Mouse (Mus musculus): ENCODE measurements around the gene Kcnt1. TPM values are rescaled to one million over a fixed set of nuclear protein-coding genes. Genes with fewer than 3 reads are reported as not detected.

The Kcnt1 gene
- total and polyA plus RNA-seq, 3 experiments: 0.04 TPM; not detected in 2

GRCm38 (mm10) chr2:25918408-25918807, 54.9 kb downstream of the Kcnt1 start:
- Histone ChIP-seq H3K27me3 (replicated peaks) (no peaks in the 10 kb centered on the region), H3K4me1 (ENCODE audit: control insufficient read depth in 1 of 2, insufficient read depth in 2 of 2) (peaks cover 0 to 11% of the 10 kb centered on the region in 2 experiments; a peak in 2 of 4 replicates), H3K9ac (ENCODE audit: insufficient read depth, low read depth) (no peak overlapping the region), H3K27ac (ENCODE audit: insufficient read depth, low read depth) (no peak overlapping the region), H3K9me3 (replicated peaks; ENCODE audit: low read length) (no peaks in the 10 kb centered on the region), H3K79me2 (replicated peaks; ENCODE audit: control insufficient read depth, extremely low read depth, insufficient read depth, poor library complexity, severe bottlenecking) (no peaks in the 10 kb centered on the region), H3K36me3 (replicated peaks in 1 of 2; ENCODE audit: control insufficient read depth in 1 of 2, insufficient read depth in 1 of 2, low read length in 1 of 2) (peaks cover 0 to 3% of the 10 kb centered on the region in 2 experiments), H3K4me3 (replicated peaks in 1 of 3; ENCODE audit: low read depth in 2 of 3, low read length in 2 of 3, poor library complexity in 1 of 3) (no peak overlapping the region), H3K4me2 (ENCODE audit: insufficient read depth, low read depth, poor library complexity, severe bottlenecking) (no peak overlapping the region)
- no peak for TF ChIP-seq MYC (IDR thresholded peaks at IDR 0.05; ENCODE audit: low read depth, low read length)
- dilution Hi-C loops (cut with MboI; ENCODE audit: extremely low pct_ligation_motif_present, extremely low pct_unique_long_range_greater_than_20kb, low sequenced_read_pairs): no loop called here
- DNase-seq (ENCODE audit: extremely low read depth): no peak
- in situ Hi-C loops (cut with MboI; ENCODE audit: low pct_ligation_motif_present, low pct_unique_long_range_greater_than_20kb, low sequenced_read_pairs): no loop called here

- dilution Hi-C loops (cut with MboI; ENCODE audit: extremely low pct_ligation_motif_present, extremely low pct_unique_long_range_greater_than_20kb, low sequenced_read_pairs): no loop called here
- in situ Hi-C loops (cut with MboI; ENCODE audit: low pct_ligation_motif_present, low pct_unique_long_range_greater_than_20kb, low sequenced_read_pairs): no loop called here
- Histone ChIP-seq H3K9ac (ENCODE audit: insufficient read depth, low read depth) (no peak overlapping the region), H3K9me3 (replicated peaks; ENCODE audit: low read length) (no peaks in the 10 kb centered on the region), H3K36me3 (replicated peaks in 1 of 2; ENCODE audit: control insufficient read depth in 1 of 2, insufficient read depth in 1 of 2, low read length in 1 of 2) (peaks cover 0 to 13% of the 10 kb centered on the region in 2 experiments), H3K4me1 (ENCODE audit: control insufficient read depth in 1 of 2, insufficient read depth in 2 of 2) (peaks cover 0 to 10% of the 10 kb centered on the region in 2 experiments; a peak in 2 of 4 replicates), H3K27me3 (replicated peaks) (no peaks in the 10 kb centered on the region), H3K79me2 (replicated peaks; ENCODE audit: control insufficient read depth, extremely low read depth, insufficient read depth, poor library complexity, severe bottlenecking) (no peaks in the 10 kb centered on the region), H3K27ac (ENCODE audit: insufficient read depth, low read depth) (no peak overlapping the region), H3K4me2 (ENCODE audit: insufficient read depth, low read depth, poor library complexity, severe bottlenecking) (no peak overlapping the region), H3K4me3 (replicated peaks in 1 of 3; ENCODE audit: low read depth in 2 of 3, low read length in 2 of 3, poor library complexity in 1 of 3) (no peak overlapping the region)
- no peak for TF ChIP-seq NRF1 (IDR thresholded peaks at IDR 0.05; ENCODE audit: low read depth, low read length)
- no peak for TF ChIP-seq MYC (IDR thresholded peaks at IDR 0.05; ENCODE audit: low read depth, low read length)
- TF ChIP-seq ZNF384 (IDR thresholded peaks at IDR 0.05; ENCODE audit: low read depth, low read length): no peak
- no peak for TF ChIP-seq RCOR1 (conservative IDR thresholded peaks at IDR 0.05; ENCODE audit: low read depth, low read length)
- TF ChIP-seq KAT2A (IDR thresholded peaks at IDR 0.05; ENCODE audit: insufficient replicate concordance, low read length): no peak
- no peak for TF ChIP-seq JUND (conservative IDR thresholded peaks at IDR 0.05; ENCODE audit: low read depth, low read length)
- no peak for TF ChIP-seq TCF12 (IDR thresholded peaks at IDR 0.05; ENCODE audit: low read depth, low read length)
- no peak for TF ChIP-seq MAX (IDR thresholded peaks at IDR 0.05; ENCODE audit: low read length)
- TF ChIP-seq USF2 (conservative IDR thresholded peaks at IDR 0.05; ENCODE audit: low read depth, low read length): no peak
- TF ChIP-seq USF1 (IDR thresholded peaks at IDR 0.05; ENCODE audit: low read depth, low read length): no peak
- TF ChIP-seq ETS1 (conservative IDR thresholded peaks at IDR 0.05; ENCODE audit: low read depth, low read length): no peak
- no peak for TF ChIP-seq E2F4 (IDR thresholded peaks at IDR 0.05; ENCODE audit: insufficient replicate concordance, low read depth, low read length)
- TF ChIP-seq UBTF (IDR thresholded peaks at IDR 0.05; ENCODE audit: low read depth, low read length): no peak
- no peak for TF ChIP-seq CHD2 (IDR thresholded peaks at IDR 0.05; ENCODE audit: low read length)
- TF ChIP-seq POLR2A (IDR thresholded peaks at IDR 0.05; ENCODE audit: low read depth, low read length): no peak
- no peak for TF ChIP-seq RAD21 (IDR thresholded peaks at IDR 0.05; ENCODE audit: low read depth, low read length)
- DNase-seq (ENCODE audit: extremely low read depth): no peak
Measured at GRCm38 (mm10) chr2:25919972-25920371, 56.4 kb downstream of the Kcnt1 start.

Data from CH12.LX (cell line).